Mouse (Mus musculus): ENCODE measurements around the gene Mgp.

DNA sequence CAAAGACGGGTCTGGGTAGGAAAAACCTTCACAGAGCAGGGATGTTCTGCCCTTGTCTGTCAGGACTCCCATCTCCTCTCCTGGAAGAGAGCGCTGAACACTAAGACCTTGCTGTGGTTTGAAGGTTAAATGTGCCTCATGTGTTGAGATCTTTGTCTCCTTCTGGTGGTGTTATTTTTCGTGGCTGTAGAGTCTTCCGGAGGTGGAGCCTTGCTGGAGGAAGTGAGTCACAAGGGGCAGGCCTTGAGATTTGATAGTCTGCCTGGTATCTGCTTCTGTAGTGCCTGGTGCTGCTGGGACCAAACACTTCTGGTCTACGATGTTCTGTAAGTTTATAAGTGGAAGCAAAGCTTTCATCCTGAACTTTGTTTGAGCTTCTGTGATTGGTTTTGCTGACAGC lies 26.7 kb downstream of the Mgp start:
- no peak for TF ChIP-seq POLR2A (IDR thresholded peaks at IDR 0.05; ENCODE audit: borderline replicate concordance, extremely low read depth, insufficient read depth, insufficient read length, poor library complexity, severe bottlenecking)
- no peak for TF ChIP-seq CTCF (IDR thresholded peaks at IDR 0.05; ENCODE audit: borderline replicate concordance, extremely low read depth, insufficient read depth, insufficient read length)

All from brain, embryonic 14.5 days (tissue).